Mouse (Mus musculus) stomach, embryonic 16.5 days (tissue): ENCODE data around the gene Gatad2a. TPM values are rescaled to one million over a fixed set of nuclear protein-coding genes. Genes with fewer than 3 reads are reported as not detected.
A peak's percentile ranks its signal among the peaks of the same experiment; 100 is the strongest.

Experiments used
- ATAC-seq: fragments of 200-750 bp; cut with Nextera tagmentation; 2 replicates; pipeline ENCODE4 v1.8.0; 2017; ENCODE audit warnings: moderate number of reproducible peaks, moderate TSS enrichment; ENCODE audit not compliant: insufficient read depth, low FRiP score
- H3K27ac ChIP-seq: fragments of 300-500 bp; sonication (generic); 2 replicates; pipeline ENCODE4 v1.5.1; 2014; ENCODE audit warnings: low read length
- H3K27me3 ChIP-seq: fragments of 300-500 bp; sonication (generic); 2 replicates; pipeline ENCODE4 v1.6.1; 2014; ENCODE audit warnings: low read length, control low read depth, mixed read lengths; ENCODE audit not compliant: control insufficient read depth, insufficient read depth
- H3K36me3 ChIP-seq: fragments of 300-500 bp; sonication (generic); 2 replicates; pipeline ENCODE4 v1.6.1; 2014; ENCODE audit warnings: low read length; ENCODE audit not compliant: control insufficient read depth, insufficient read depth
- H3K4me1 ChIP-seq: fragments of 300-500 bp; sonication (generic); 2 replicates; pipeline ENCODE4 v1.6.1; 2014; ENCODE audit warnings: low read length, control low read depth, mixed read lengths; ENCODE audit not compliant: control insufficient read depth, insufficient read depth
- H3K4me2 ChIP-seq: fragments of 300-500 bp; sonication (generic); 2 replicates; pipeline ENCODE4 v1.6.1; 2014; ENCODE audit warnings: low read depth, low read length, mixed read lengths
- H3K4me3 ChIP-seq: fragments of 300-500 bp; sonication (generic); replicated peaks from 2 replicates; pipeline ENCODE4 v1.5.1; 2014; ENCODE audit warnings: mild to moderate bottlenecking, low read length
- H3K9ac ChIP-seq: fragments of 300-500 bp; sonication (generic); 2 replicates; pipeline ENCODE4 v1.6.1; 2014; ENCODE audit warnings: low read length
- H3K9me3 ChIP-seq: fragments of 300-500 bp; sonication (generic); replicated peaks from 2 replicates; pipeline ENCODE4 v1.6.1; 2016; ENCODE audit warnings: low read length, control low read depth; ENCODE audit not compliant: control insufficient read depth
- WGBS: fragments of 180-500 bp; shearing (Covaris S2); extraction: QIAGEN DNeasy Blood & Tissue Kit; methylation state at CpG from one replicate; pipeline ENCODE4 v1.1.7; 2014; 5-methylcytosine and 5-hydroxymethylcytosine counted together
- polyA plus RNA-seq: library from polyadenylated mRNA; unstranded; fragments of >200 nt; fragmentation: Nextera tagmentation; extraction: Ambion mirVana; gene quantifications from 2 replicates; pipeline ENCODE4 v1.2.1, GENCODE M21; 2015

Gene Gatad2a
- polyA plus RNA-seq = 29.7 and 32.3 TPM in 2 replicates

GRCm38 (mm10) chr8:69995776-69996588 is at the start of gene Gatad2a:
TSS of gene Gatad2a (minus strand) at chr8:69996384.
- H3K9me3 ChIP-seq = no peaks in the 10 kb centered on the region
- peak within 1 kb of the TSS; percentile 91 for H3K4me2 ChIP-seq
- no peaks in the 10 kb centered on the region for H3K27me3 ChIP-seq

DNA sequence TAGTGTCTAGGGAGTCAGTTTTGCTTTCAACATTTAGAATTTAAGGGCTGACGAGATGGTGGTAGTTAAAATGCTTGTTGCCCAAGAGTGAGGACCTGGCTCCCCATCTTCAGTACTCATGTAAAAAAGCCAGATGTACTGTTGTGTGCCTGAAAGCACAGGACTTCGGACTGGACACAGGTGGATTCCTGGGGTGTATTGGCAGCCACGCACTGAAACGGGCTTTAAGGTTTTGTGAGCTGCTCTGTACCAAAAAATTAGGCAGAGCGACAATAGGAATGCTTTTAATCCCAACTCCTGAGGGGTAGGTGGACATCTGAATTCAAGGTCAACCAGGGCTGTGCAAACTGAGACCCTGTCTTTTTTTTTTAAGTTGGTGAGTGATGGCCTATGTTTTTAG is 47.8 kb upstream of the Gatad2a start:
- H3K9ac ChIP-seq = no peak overlapping the region
- H3K4me1 ChIP-seq = peaks cover 34% of the 10 kb centered on the region
- WGBS = 89% methylated on average over 5 of the region's 5 CpGs
- no peak overlapping the region for H3K27ac ChIP-seq
- H3K27me3 ChIP-seq = no peaks in the 10 kb centered on the region
- ATAC-seq = no peak
- peak overlapping the region; percentile 95 for H3K4me2 ChIP-seq
- 0 out of 2 replicates have a peak, but pooled peaks cover 3% of the 10 kb centered on the region for H3K36me3 ChIP-seq
- H3K4me3 ChIP-seq = peak overlapping the region; percentile 99
- no peaks in the 10 kb centered on the region for H3K9me3 ChIP-seq

More at GRCm38 (mm10) chr8:69995776-69996588, at the start of gene Gatad2a:
- Histone ChIP-seq H3K4me3 (peak within 1 kb of the TSS; percentile 93), H3K36me3 (no peaks in the 10 kb centered on the region), H3K4me1 (peaks cover 5% of the 10 kb centered on the region), H3K9ac (peak within 1 kb of the TSS; percentile 88), H3K27ac (peak within 1 kb of the TSS; percentile 93)
- WGBS = under 1% methylated on average over 87 of the region's 87 CpGs
- peak; percentile 99 for ATAC-seq

DNA sequence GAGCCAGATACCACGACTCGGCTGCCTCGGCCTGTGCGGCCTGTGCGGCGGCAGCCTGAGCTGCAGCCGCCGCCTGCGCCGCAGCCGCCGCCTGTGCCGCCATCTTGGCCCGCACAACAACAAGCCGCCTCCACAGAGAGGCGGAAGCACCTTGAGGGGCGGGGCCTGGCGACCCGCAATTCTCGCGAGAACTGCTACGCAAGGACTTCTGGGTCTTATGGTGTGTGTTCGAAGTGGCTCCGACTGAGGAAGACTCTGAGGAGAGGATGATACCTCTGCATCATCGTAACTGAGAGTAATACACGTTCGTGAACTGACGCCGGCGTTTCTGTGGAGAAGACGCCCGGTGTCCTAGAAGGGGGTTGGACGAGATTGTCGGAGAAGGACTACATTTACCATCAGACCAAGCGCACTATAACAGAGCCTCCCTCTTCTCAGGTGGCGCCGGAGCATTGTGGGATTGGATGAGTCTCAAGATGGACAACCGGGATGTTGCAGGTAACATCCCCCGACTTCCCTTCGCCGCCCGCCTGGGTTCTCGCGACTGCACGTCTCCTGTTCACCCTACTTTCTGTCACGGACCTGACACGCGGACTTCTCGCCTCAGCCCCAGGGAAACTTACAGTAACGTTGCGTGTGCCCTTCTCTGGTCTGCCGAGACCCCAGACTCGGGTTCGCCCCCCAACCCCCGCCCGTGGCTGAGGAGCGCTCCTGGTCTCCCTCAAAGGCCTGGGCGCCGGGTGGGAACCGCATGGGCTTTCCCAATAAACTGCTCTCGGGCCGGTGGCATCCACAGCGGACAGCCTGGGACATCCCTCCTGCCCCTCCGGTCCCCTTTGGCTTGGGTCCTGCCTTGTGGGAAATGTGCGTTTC is 46.6 kb upstream of the Gatad2a start, which contains the start of the genes Mau2 and Sugp1:
Gene Mau2 (minus strand): TSS at position 152 of the 873 bp plus-strand sequence.
Gene Sugp1 (plus strand): TSS at position 231 of the 873 bp plus-strand sequence.
- WGBS = under 1% methylated on average over 65 of the region's 65 CpGs
- ATAC-seq = peak; percentile 96
- peak within 1 kb of the TSS; percentile 82 for H3K27ac ChIP-seq

DNA sequence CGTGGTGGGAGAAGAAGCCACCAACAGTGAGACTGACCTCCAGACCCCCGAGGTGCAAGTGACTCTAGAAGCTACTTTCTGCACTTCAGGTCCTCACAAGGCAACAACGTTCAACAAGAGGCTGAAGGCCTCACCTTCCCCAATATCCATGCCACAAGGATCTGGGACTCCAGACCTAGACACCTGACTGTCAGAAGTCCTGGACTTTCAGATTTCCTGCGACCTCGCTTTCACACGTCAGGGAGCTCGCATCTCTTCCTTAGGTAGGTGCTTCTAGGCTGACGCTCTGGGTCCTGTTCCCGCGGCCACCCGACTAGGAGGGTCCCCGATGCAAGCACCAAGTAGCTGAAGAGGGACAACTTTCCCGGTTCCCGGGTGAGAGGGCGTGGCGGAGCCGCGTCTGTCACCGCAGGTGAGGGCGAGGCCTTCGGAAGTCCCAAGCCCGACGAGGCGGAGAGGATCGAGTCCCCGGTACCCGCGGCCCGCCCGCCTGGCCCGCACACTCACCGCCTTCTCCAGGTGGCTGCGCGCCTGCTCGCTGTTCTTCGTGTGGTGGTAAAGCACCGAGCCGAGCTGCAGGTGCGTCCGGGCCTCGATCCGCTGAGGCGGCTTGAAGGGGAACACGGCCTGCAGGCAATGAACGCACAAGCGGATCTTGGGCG is 45.8 kb upstream of the Gatad2a start:
- WGBS = 1% methylated on average over 47 of the region's 47 CpGs
- peak overlapping the region; percentile 15; the same call in 1 of the 2 replicates for H3K27ac ChIP-seq
- 0 out of 2 replicates have a peak, but pooled peaks cover 3% of the 10 kb centered on the region for H3K36me3 ChIP-seq

More for the DNA sequence above, 46.6 kb upstream of the Gatad2a start, which contains the start of the genes Mau2 and Sugp1:
- H3K9me3 ChIP-seq = no peaks in the 10 kb centered on the region
- H3K36me3 ChIP-seq = 0 out of 2 replicates have a peak, but pooled peaks cover 3% of the 10 kb centered on the region
- H3K4me1 ChIP-seq = peaks cover 34% of the 10 kb centered on the region
- H3K4me2 ChIP-seq = peak within 1 kb of the TSS; percentile 97
- peak within 1 kb of the TSS; percentile 93 for H3K9ac ChIP-seq
- no peaks in the 10 kb centered on the region for H3K27me3 ChIP-seq
- peak within 1 kb of the TSS; percentile 99 for H3K4me3 ChIP-seq

GRCm38 (mm10) chr8:70037994-70038393 is 41.8 kb upstream of the Gatad2a start:
- Histone ChIP-seq H3K4me1 (peaks cover 20% of the 10 kb centered on the region), H3K4me2 (no peak overlapping the region), H3K36me3 (no peaks in the 10 kb centered on the region), H3K9ac (no peak overlapping the region), H3K27ac (no peak overlapping the region), H3K27me3 (no peaks in the 10 kb centered on the region), H3K9me3 (no peaks in the 10 kb centered on the region), H3K4me3 (no peak overlapping the region)
- no peak for ATAC-seq
- WGBS = 83% methylated on average over 1 of the region's 1 CpGs

More for the DNA sequence above, 45.8 kb upstream of the Gatad2a start:
- H3K27me3 ChIP-seq = no peaks in the 10 kb centered on the region
- peaks cover 31% of the 10 kb centered on the region for H3K4me1 ChIP-seq
- H3K4me3 ChIP-seq = peak overlapping the region; percentile 99
- peak; percentile 23; the same call in 1 of the 2 replicates for ATAC-seq
- peak overlapping the region; percentile 97 for H3K4me2 ChIP-seq
- H3K9me3 ChIP-seq = no peaks in the 10 kb centered on the region
- peak overlapping the region; percentile 93 for H3K9ac ChIP-seq

GRCm38 (mm10) chr8:70030255-70030654 is 34.1 kb upstream of the Gatad2a start:
- H3K4me2 ChIP-seq = no peak overlapping the region
- 94% methylated on average over 1 of the region's 1 CpGs for WGBS
- no peak for ATAC-seq
- H3K36me3 ChIP-seq = peaks cover 28% of the 10 kb centered on the region
- H3K9ac ChIP-seq = no peak overlapping the region
- H3K4me1 ChIP-seq = no peaks in the 10 kb centered on the region
- no peak overlapping the region for H3K4me3 ChIP-seq
- no peak overlapping the region for H3K27ac ChIP-seq
- H3K27me3 ChIP-seq = no peaks in the 10 kb centered on the region
- H3K9me3 ChIP-seq = no peaks in the 10 kb centered on the region

GRCm38 (mm10) chr8:70026151-70026550 is 30.0 kb upstream of the Gatad2a start:
- ATAC-seq = no peak
- Histone ChIP-seq H3K4me2 (no peak overlapping the region), H3K4me3 (no peak overlapping the region), H3K9me3 (no peaks in the 10 kb centered on the region), H3K27me3 (no peaks in the 10 kb centered on the region), H3K36me3 (peaks cover 42% of the 10 kb centered on the region), H3K4me1 (no peaks in the 10 kb centered on the region), H3K27ac (no peak overlapping the region), H3K9ac (no peak overlapping the region)
- WGBS = 98% methylated on average over 2 of the region's 2 CpGs

DNA sequence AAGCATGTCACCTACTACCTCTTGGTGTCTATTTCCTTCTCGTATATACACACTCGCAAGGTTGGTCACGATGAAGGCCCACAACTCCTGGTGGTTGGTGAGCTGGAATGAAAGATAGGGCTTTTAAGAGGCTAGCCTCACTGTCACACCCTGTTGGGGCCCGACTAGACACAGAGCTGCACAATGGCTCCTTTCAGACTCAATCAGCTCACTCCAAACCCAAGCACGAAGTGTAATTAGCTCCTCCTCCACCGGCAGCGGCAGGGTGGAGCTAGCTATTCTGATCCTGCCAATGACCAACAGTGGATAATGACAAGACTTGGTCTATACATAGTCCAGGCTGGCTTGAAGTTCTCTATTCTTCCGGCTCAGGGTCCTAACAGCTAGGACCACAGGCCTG is 27.4 kb upstream of the Gatad2a start:
- no peak overlapping the region for H3K4me2 ChIP-seq
- ATAC-seq = no peak
- H3K4me1 ChIP-seq = no peaks in the 10 kb centered on the region
- no peak overlapping the region for H3K27ac ChIP-seq
- H3K36me3 ChIP-seq = peaks cover 52% of the 10 kb centered on the region
- H3K9ac ChIP-seq = no peak overlapping the region
- 79% methylated on average over 8 of the region's 8 CpGs for WGBS
- no peaks in the 10 kb centered on the region for H3K27me3 ChIP-seq
- H3K4me3 ChIP-seq = no peak overlapping the region
- no peaks in the 10 kb centered on the region for H3K9me3 ChIP-seq
